Mouse (Mus musculus): Measurements from ENCODE around the gene Arpc5l. TPM values are rescaled to one million over a fixed set of nuclear protein-coding genes. Genes with fewer than 3 reads are reported as not detected.

The Arpc5l gene
- 10 to 100 TPM; 91.9 to 96.2 TPM for total RNA-seq (2021)

GRCm38 (mm10) chr2:39004880-39005435, at the start of gene Arpc5l:
Arpc5l (plus strand) TSS chr2:39005348.
- DNase-seq (ENCODE audit: extremely low spot score in 1 of 2, low spot score in 1 of 2): peak; percentile 82 to 83

GRCm38 (mm10) chr2:38956062-38956461, 49.1 kb upstream of the Arpc5l start:
- DNase-seq (ENCODE audit: extremely low spot score in 1 of 2, low spot score in 1 of 2): no peak

- no peak for DNase-seq (ENCODE audit: extremely low spot score in 1 of 2, low spot score in 1 of 2)
These were observed 47.4 kb upstream of the Arpc5l start for GRCm38 (mm10) chr2:38957671-38958223.

- DNase-seq (ENCODE audit: extremely low spot score in 1 of 2, low spot score in 1 of 2): no peak
These were observed 41.0 kb upstream of the Arpc5l start for GRCm38 (mm10) chr2:38964198-38964597.

GRCm38 (mm10) chr2:38969650-38970049, 35.5 kb upstream of the Arpc5l start:
- no peak for DNase-seq (ENCODE audit: extremely low spot score in 1 of 2, low spot score in 1 of 2)

GRCm38 (mm10) chr2:38970057-38970456, 35.1 kb upstream of the Arpc5l start:
- DNase-seq (ENCODE audit: extremely low spot score in 1 of 2, low spot score in 1 of 2): no peak

GRCm38 (mm10) chr2:38973223-38973622, 31.9 kb upstream of the Arpc5l start:
- DNase-seq (ENCODE audit: extremely low spot score in 1 of 2, low spot score in 1 of 2): no peak

GRCm38 (mm10) chr2:38973701-38974100, 31.4 kb upstream of the Arpc5l start:
- no peak for DNase-seq (ENCODE audit: extremely low spot score in 1 of 2, low spot score in 1 of 2)

GRCm38 (mm10) chr2:38974171-38974570, 31.0 kb upstream of the Arpc5l start:
- no peak for DNase-seq (ENCODE audit: extremely low spot score in 1 of 2, low spot score in 1 of 2)

GRCm38 (mm10) chr2:38975181-38975580, 30.0 kb upstream of the Arpc5l start:
- no peak for DNase-seq (ENCODE audit: extremely low spot score in 1 of 2, low spot score in 1 of 2)

- no peak for DNase-seq (ENCODE audit: extremely low spot score in 1 of 2, low spot score in 1 of 2)
These were observed 29.0 kb upstream of the Arpc5l start for GRCm38 (mm10) chr2:38975941-38976805.

GRCm38 (mm10) chr2:38977837-38978236, 27.3 kb upstream of the Arpc5l start:
- no peak for DNase-seq (ENCODE audit: extremely low spot score in 1 of 2, low spot score in 1 of 2)

- no peak for DNase-seq (ENCODE audit: extremely low spot score in 1 of 2, low spot score in 1 of 2)
These were observed 21.7 kb upstream of the Arpc5l start for GRCm38 (mm10) chr2:38983456-38983855.

- no peak for DNase-seq (ENCODE audit: extremely low spot score in 1 of 2, low spot score in 1 of 2)
These were observed 18.6 kb upstream of the Arpc5l start for GRCm38 (mm10) chr2:38986580-38986979.

GRCm38 (mm10) chr2:38987371-38987770, 17.8 kb upstream of the Arpc5l start:
- no peak for DNase-seq (ENCODE audit: extremely low spot score in 1 of 2, low spot score in 1 of 2)

GRCm38 (mm10) chr2:38987803-38988510, 17.2 kb upstream of the Arpc5l start:
- DNase-seq (ENCODE audit: extremely low spot score in 1 of 2, low spot score in 1 of 2): no peak

GRCm38 (mm10) chr2:38988929-38989328, 16.2 kb upstream of the Arpc5l start:
- DNase-seq (ENCODE audit: extremely low spot score in 1 of 2, low spot score in 1 of 2): no peak

GRCm38 (mm10) chr2:38992004-38992403, 13.1 kb upstream of the Arpc5l start:
- DNase-seq (ENCODE audit: extremely low spot score in 1 of 2, low spot score in 1 of 2): no peak

GRCm38 (mm10) chr2:38992452-38992851, 12.7 kb upstream of the Arpc5l start:
- no peak for DNase-seq (ENCODE audit: extremely low spot score in 1 of 2, low spot score in 1 of 2)

- DNase-seq (ENCODE audit: extremely low spot score in 1 of 2, low spot score in 1 of 2): peak; percentile 90
These were observed 7.5 kb upstream of the Arpc5l start, which contains the start of gene Wdr38 for GRCm38 (mm10) chr2:38997386-38998374. Wdr38 (plus strand) TSS chr2:38997476.
